Mouse (Mus musculus): Measurements from ENCODE around the gene Dcpp2. TPM values are rescaled to one million over a fixed set of nuclear protein-coding genes. Genes with fewer than 3 reads are reported as not detected.
A peak's percentile ranks its signal among the peaks of the same experiment; 100 is the strongest.

Gene Dcpp2
- polyA plus RNA-seq, 1 experiment from 2014 or later: not detected

DNA sequence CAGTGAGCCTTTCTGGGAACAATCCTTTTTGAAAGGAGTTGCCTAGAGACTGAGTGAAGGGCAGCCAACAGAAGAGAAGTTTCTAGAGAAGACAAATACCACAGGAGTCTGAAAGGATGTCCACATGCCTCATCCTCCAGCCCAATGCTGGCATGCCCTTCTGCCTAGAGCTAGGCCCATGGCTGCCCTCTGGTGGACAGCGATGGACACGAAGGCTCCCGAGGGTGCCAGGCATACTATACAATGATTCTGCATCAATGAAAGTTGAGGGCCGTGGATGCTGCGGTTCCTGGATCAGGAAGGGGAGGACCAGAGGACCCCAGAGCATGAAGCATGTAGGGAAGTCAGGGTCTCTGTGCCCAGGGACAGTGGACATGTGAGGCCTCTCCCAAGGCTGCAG, 27.4 kb upstream of the Dcpp2 start:
- Histone ChIP-seq H3K4me1 (ENCODE audit: control insufficient read depth, insufficient read depth, low read length) (no peaks in the 10 kb centered on the region), H3K27me3 (ENCODE audit: control insufficient read depth, insufficient read depth, low read length) (no peaks in the 10 kb centered on the region), H3K36me3 (ENCODE audit: control insufficient read depth, insufficient read depth, low read length) (no peaks in the 10 kb centered on the region), H3K4me2 (no peak overlapping the region), H3K9ac (ENCODE audit: low read length) (no peak overlapping the region), H3K27ac (ENCODE audit: low read depth, low read length) (no peak overlapping the region), H3K9me3 (ENCODE audit: control insufficient read depth, low read length) (no peaks in the 10 kb centered on the region), H3K4me3 (ENCODE audit: low read depth, low read length) (no peak overlapping the region)
- 31% methylated on average over 5 of the region's 5 CpGs for WGBS
- ATAC-seq (ENCODE audit: low FRiP score): peak; percentile 39
- DNase-seq (ENCODE audit: low spot score, missing footprints): peak; percentile 88

GRCm38 (mm10) chr17:23854229-23854765, 26.4 kb upstream of the Dcpp2 start:
- Histone ChIP-seq H3K9ac (ENCODE audit: low read length) (no peak overlapping the region), H3K4me3 (ENCODE audit: low read depth, low read length) (no peak overlapping the region), H3K9me3 (ENCODE audit: control insufficient read depth, low read length) (no peaks in the 10 kb centered on the region), H3K27ac (ENCODE audit: low read depth, low read length) (no peak overlapping the region), H3K4me2 (no peak overlapping the region), H3K4me1 (ENCODE audit: control insufficient read depth, insufficient read depth, low read length) (no peaks in the 10 kb centered on the region), H3K27me3 (ENCODE audit: control insufficient read depth, insufficient read depth, low read length) (no peaks in the 10 kb centered on the region), H3K36me3 (ENCODE audit: control insufficient read depth, insufficient read depth, low read length) (no peaks in the 10 kb centered on the region)
- no peak for DNase-seq (ENCODE audit: low spot score, missing footprints)
- 90% methylated on average over 10 of the region's 10 CpGs for WGBS
- no peak for ATAC-seq (ENCODE audit: low FRiP score)

GRCm38 (mm10) chr17:23857193-23857592, 23.5 kb upstream of the Dcpp2 start:
- no peak for ATAC-seq (ENCODE audit: low FRiP score)
- Histone ChIP-seq H3K36me3 (ENCODE audit: control insufficient read depth, insufficient read depth, low read length) (no peaks in the 10 kb centered on the region), H3K4me2 (no peak overlapping the region), H3K27me3 (ENCODE audit: control insufficient read depth, insufficient read depth, low read length) (no peaks in the 10 kb centered on the region), H3K9ac (ENCODE audit: low read length) (no peak overlapping the region), H3K9me3 (ENCODE audit: control insufficient read depth, low read length) (no peaks in the 10 kb centered on the region), H3K4me1 (ENCODE audit: control insufficient read depth, insufficient read depth, low read length) (no peaks in the 10 kb centered on the region), H3K4me3 (ENCODE audit: low read depth, low read length) (no peak overlapping the region), H3K27ac (ENCODE audit: low read depth, low read length) (no peak overlapping the region)
- 80% methylated on average over 6 of the region's 6 CpGs for WGBS
- no peak for DNase-seq (ENCODE audit: low spot score, missing footprints)

DNA sequence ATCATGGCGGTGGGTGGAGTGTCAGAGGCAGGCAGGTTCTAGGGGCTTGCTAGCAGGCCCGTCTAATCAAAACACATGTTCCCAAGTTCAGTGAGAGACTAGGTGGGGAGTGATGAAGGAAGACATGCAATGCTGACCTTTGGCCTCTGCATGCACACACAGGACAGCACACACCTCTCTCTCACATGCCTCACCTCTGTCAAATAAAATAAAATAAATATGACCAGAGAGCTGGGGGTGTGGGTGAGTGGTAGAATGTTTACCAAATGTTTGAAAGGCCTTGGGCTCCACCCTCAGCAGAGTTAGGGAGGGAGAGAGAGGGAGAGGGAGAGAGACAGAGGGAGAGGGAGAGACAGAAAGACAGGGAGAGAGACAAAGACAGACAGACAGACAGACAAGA, 22.8 kb upstream of the Dcpp2 start:
- Histone ChIP-seq H3K4me1 (ENCODE audit: control insufficient read depth, insufficient read depth, low read length) (no peaks in the 10 kb centered on the region), H3K27me3 (ENCODE audit: control insufficient read depth, insufficient read depth, low read length) (no peaks in the 10 kb centered on the region), H3K9me3 (ENCODE audit: control insufficient read depth, low read length) (no peaks in the 10 kb centered on the region), H3K27ac (ENCODE audit: low read depth, low read length) (no peak overlapping the region), H3K4me2 (no peak overlapping the region), H3K9ac (ENCODE audit: low read length) (no peak overlapping the region), H3K4me3 (ENCODE audit: low read depth, low read length) (no peak overlapping the region), H3K36me3 (ENCODE audit: control insufficient read depth, insufficient read depth, low read length) (no peaks in the 10 kb centered on the region)
- ATAC-seq (ENCODE audit: low FRiP score) (no peak), DNase-seq (ENCODE audit: low spot score, missing footprints) (no peak)
- 83% methylated on average over 2 of the region's 2 CpGs for whole genome bisulfite sequencing

- Histone ChIP-seq H3K4me2 (no peak overlapping the region), H3K27me3 (ENCODE audit: control insufficient read depth, insufficient read depth, low read length) (no peaks in the 10 kb centered on the region), H3K9me3 (ENCODE audit: control insufficient read depth, low read length) (no peaks in the 10 kb centered on the region), H3K9ac (ENCODE audit: low read length) (no peak overlapping the region), H3K4me1 (ENCODE audit: control insufficient read depth, insufficient read depth, low read length) (no peaks in the 10 kb centered on the region), H3K36me3 (ENCODE audit: control insufficient read depth, insufficient read depth, low read length) (no peaks in the 10 kb centered on the region), H3K27ac (ENCODE audit: low read depth, low read length) (no peak overlapping the region), H3K4me3 (ENCODE audit: low read depth, low read length) (no peak overlapping the region)
- 86% methylated on average over 4 of the region's 4 CpGs for WGBS
- ATAC-seq (ENCODE audit: low FRiP score): no peak
- no peak for DNase-seq (ENCODE audit: low spot score, missing footprints)
Measured at GRCm38 (mm10) chr17:23862926-23863325, 17.8 kb upstream of the Dcpp2 start.

- Histone ChIP-seq H3K4me2 (no peak within 1 kb of the TSS), H3K9me3 (ENCODE audit: control insufficient read depth, low read length) (no peaks in the 10 kb centered on the region), H3K27me3 (ENCODE audit: control insufficient read depth, insufficient read depth, low read length) (no peaks in the 10 kb centered on the region), H3K36me3 (ENCODE audit: control insufficient read depth, insufficient read depth, low read length) (no peaks in the 10 kb centered on the region), H3K27ac (ENCODE audit: low read depth, low read length) (no peak within 1 kb of the TSS), H3K9ac (ENCODE audit: low read length) (no peak within 1 kb of the TSS), H3K4me3 (ENCODE audit: low read depth, low read length) (no peak within 1 kb of the TSS), H3K4me1 (ENCODE audit: control insufficient read depth, insufficient read depth, low read length) (no peaks in the 10 kb centered on the region)
- WGBS: 84% methylated on average over 15 of the region's 15 CpGs
- DNase-seq (ENCODE audit: low spot score, missing footprints) (no peak), ATAC-seq (ENCODE audit: low FRiP score) (no peak)
Measured at GRCm38 (mm10) chr17:23867756-23868155, 12.9 kb upstream of the Dcpp2 start, which contains the start of gene Prss21. TSS of gene Prss21 (plus strand) at chr17:23868056.

DNA sequence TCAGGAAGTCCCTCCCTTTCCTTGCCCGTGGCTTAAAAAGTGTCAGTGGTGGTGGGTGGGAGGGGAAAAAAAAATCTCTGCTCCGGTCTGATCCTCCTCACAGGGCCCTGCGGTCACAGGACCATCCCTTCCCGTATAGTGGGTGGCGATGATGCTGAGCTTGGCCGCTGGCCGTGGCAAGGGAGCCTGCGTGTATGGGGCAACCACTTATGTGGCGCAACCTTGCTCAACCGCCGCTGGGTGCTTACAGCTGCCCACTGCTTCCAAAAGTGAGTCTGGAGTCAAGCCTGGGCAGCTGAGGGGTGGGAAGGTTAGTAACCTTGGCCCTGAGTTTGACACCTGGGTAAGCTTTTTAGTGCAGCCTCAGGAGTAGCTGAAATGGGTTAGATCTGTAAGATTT, 12.2 kb upstream of the Dcpp2 start:
- no peaks in the 10 kb centered on the region for H3K36me3 ChIP-seq (ENCODE audit: control insufficient read depth, insufficient read depth, low read length)
- no peak for ATAC-seq (ENCODE audit: low FRiP score)
- no peaks in the 10 kb centered on the region for H3K27me3 ChIP-seq (ENCODE audit: control insufficient read depth, insufficient read depth, low read length)
- no peaks in the 10 kb centered on the region for H3K4me1 ChIP-seq (ENCODE audit: control insufficient read depth, insufficient read depth, low read length)
- no peak overlapping the region for H3K9ac ChIP-seq (ENCODE audit: low read length)
- H3K9me3 ChIP-seq (ENCODE audit: control insufficient read depth, low read length): no peaks in the 10 kb centered on the region
- no peak overlapping the region for H3K4me3 ChIP-seq (ENCODE audit: low read depth, low read length)
- no peak overlapping the region for H3K4me2 ChIP-seq
- H3K27ac ChIP-seq (ENCODE audit: low read depth, low read length): no peak overlapping the region
- 91% methylated on average over 11 of the region's 11 CpGs for WGBS
- DNase-seq (ENCODE audit: low spot score, missing footprints): no peak

DNA sequence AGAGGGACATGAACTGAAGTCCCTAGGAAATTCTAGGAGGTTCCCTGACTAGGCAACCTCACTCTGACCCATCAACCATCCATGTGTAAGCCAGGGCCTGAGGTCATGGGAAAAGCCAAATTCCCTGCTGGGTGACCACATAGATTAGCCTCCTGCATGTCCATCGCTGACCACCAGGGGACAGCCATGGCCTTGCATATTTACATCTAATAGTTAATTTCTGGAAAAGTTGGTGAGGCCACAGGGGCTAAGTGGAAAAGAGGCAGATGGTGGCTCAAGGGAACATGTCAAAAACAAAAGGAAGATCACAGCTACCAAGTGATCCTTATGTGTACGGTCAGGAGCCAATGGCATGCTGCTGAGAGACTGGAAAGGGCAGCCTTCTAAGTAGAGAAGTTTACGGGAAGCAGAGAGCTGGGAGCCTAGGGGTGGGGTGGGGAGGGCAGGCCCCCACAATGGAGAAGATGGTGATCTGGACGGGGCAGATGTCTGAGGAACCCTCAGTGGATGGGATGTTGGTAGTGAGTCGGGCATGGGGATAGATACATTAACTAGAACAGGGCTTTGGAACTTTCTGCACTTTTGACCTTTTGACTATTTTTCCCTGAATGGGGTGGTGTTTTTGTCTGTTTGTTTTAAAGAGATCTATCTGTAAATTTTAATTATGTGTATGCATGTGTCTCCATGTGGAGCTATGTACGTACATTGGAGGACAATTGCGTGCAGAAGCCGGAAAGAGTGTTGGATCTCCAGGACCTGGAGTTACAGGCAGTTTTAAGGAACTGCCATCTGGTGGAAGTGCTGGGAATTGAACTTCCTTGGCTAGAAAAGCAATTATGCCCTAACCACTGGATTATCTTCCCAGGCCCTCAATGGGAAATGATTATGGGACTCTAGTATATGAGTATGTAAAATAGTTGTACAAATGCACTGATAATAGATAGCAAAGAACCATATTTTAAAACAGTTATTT, 6.5 kb upstream of the Dcpp2 start:
- H3K9me3 ChIP-seq (ENCODE audit: control insufficient read depth, low read length): no peaks in the 10 kb centered on the region
- ATAC-seq (ENCODE audit: low FRiP score) (peak; percentile 50), DNase-seq (ENCODE audit: low spot score, missing footprints) (peak; percentile 91)
- H3K9ac ChIP-seq (ENCODE audit: low read length): no peak overlapping the region
- H3K4me2 ChIP-seq: no peak overlapping the region
- H3K4me3 ChIP-seq (ENCODE audit: low read depth, low read length): no peak overlapping the region
- H3K27ac ChIP-seq (ENCODE audit: low read depth, low read length): no peak overlapping the region
- H3K27me3 ChIP-seq (ENCODE audit: control insufficient read depth, insufficient read depth, low read length): no peaks in the 10 kb centered on the region
- 48% methylated on average over 8 of the region's 8 CpGs for whole genome bisulfite sequencing
- H3K36me3 ChIP-seq (ENCODE audit: control insufficient read depth, insufficient read depth, low read length): no peaks in the 10 kb centered on the region
- no peaks in the 10 kb centered on the region for H3K4me1 ChIP-seq (ENCODE audit: control insufficient read depth, insufficient read depth, low read length)

DNA sequence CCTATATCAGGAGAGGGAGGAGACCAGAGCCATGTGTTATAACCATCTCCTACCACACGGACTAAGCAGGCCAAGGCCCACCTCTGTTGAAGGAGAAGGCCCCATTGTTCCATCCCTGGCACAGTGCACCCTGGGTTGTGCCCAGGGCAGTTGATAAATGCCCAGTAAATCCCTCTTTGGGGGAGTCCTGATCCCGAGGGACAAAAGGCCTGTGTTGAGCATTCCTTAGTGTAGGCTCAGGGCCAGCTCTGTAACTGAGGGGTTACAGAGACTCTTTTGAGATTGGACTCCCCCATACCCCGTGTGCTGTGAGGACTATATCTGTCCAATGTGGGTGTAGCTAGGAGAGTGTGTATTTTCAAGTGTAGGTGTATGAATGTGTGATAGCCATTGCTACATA, 3.9 kb upstream of the Dcpp2 start:
- Histone ChIP-seq H3K9ac (ENCODE audit: low read length) (no peak overlapping the region), H3K27me3 (ENCODE audit: control insufficient read depth, insufficient read depth, low read length) (no peaks in the 10 kb centered on the region), H3K9me3 (ENCODE audit: control insufficient read depth, low read length) (no peaks in the 10 kb centered on the region), H3K36me3 (ENCODE audit: control insufficient read depth, insufficient read depth, low read length) (no peaks in the 10 kb centered on the region), H3K4me2 (no peak overlapping the region), H3K27ac (ENCODE audit: low read depth, low read length) (no peak overlapping the region), H3K4me1 (ENCODE audit: control insufficient read depth, insufficient read depth, low read length) (no peaks in the 10 kb centered on the region), H3K4me3 (ENCODE audit: low read depth, low read length) (no peak overlapping the region)
- no peak for ATAC-seq (ENCODE audit: low FRiP score)
- no peak for DNase-seq (ENCODE audit: low spot score, missing footprints)
- WGBS: 78% methylated on average over 3 of the region's 3 CpGs
